11 mouse cellular contexts compared by ENCODE assay signal in genomic region chr14:25534396-25534769, GRCm38 (mm10).
DNase-seq lines count a peak whose midpoint lies in the region; ATAC-seq and TF ChIP-seq lines count a peak whose summit lies in the region.
"Had no signal": no experiment of that assay in that cellular context is flagged by ENCODE, and none has a peak within 500 bp of the region (broad histone marks: within the 10 kb centered on the region; RNA-seq: fewer than 3 reads in every experiment).

No protein-coding gene starts in this region.

- DNase-seq in heart, postnatal 14 days, result no peak
- no peak for DNase-seq in midbrain, embryonic 10.5 days (ENCODE audit: low spot score)
- DNase-seq in midbrain, embryonic 11.5 days (ENCODE audit: low spot score, missing footprints), result no peak
- no peak for DNase-seq in liver, embryonic 11.5 days (ENCODE audit: low spot score)
- no peak for DNase-seq in stomach, postnatal 0 days (ENCODE audit: low spot score)
- no peak for DNase-seq in embryo, embryonic 9.5 days (ENCODE audit: extremely low spot score)
- DNase-seq: kidney, postnatal 14 days; left cerebral cortex, postnatal 4 days had no signal

- peak overlapping the region; percentile 37; the same call in 1 of the 2 replicates for H3K9ac ChIP-seq in heart, embryonic 13.5 days
- no peak overlapping the region for H3K9ac ChIP-seq in midbrain, embryonic 11.5 days (ENCODE audit: low read length)
- H3K9ac ChIP-seq in liver, embryonic 11.5 days (ENCODE audit: low read depth, low read length), result peak overlapping the region; percentile 53
- H3K9ac ChIP-seq in stomach, postnatal 0 days (ENCODE audit: low read length), result no peak overlapping the region
- H3K9ac ChIP-seq in forebrain, embryonic 15.5 days (replicated peaks), result no peak overlapping the region

- no peak for TF ChIP-seq CTCF in stomach, postnatal 0 days (IDR thresholded peaks at IDR 0.05; ENCODE audit: low read depth)

- H3K4me2 ChIP-seq in heart, embryonic 13.5 days, result no peak overlapping the region
- no peak overlapping the region for H3K4me2 ChIP-seq in midbrain, embryonic 11.5 days
- H3K4me2 ChIP-seq in liver, embryonic 11.5 days, result peak overlapping the region; percentile 47
- H3K4me2 ChIP-seq in stomach, postnatal 0 days (replicated peaks; ENCODE audit: low read depth), result no peak overlapping the region
- H3K4me2 ChIP-seq in forebrain, embryonic 15.5 days (replicated peaks), result no peak overlapping the region

- no peaks in the 10 kb centered on the region for H3K9me3 ChIP-seq in heart, embryonic 13.5 days
- H3K9me3 ChIP-seq in midbrain, embryonic 10.5 days (replicated peaks), result no peaks in the 10 kb centered on the region
- H3K9me3 ChIP-seq in midbrain, embryonic 11.5 days (ENCODE audit: control insufficient read depth, low read length), result no peaks in the 10 kb centered on the region
- H3K9me3 ChIP-seq in liver, embryonic 11.5 days (ENCODE audit: control insufficient read depth, low read length), result no peaks in the 10 kb centered on the region
- no peaks in the 10 kb centered on the region for H3K9me3 ChIP-seq in stomach, postnatal 0 days (ENCODE audit: control insufficient read depth, low read length)
- no peaks in the 10 kb centered on the region for H3K9me3 ChIP-seq in forebrain, embryonic 15.5 days

- intact Hi-C loops in heart, postnatal 14 days (cut with DNase I), result no loop called here

- no peak for TF ChIP-seq EP300 in stomach, postnatal 0 days (optimal IDR thresholded peaks at IDR 0.05)

- no peaks in the 10 kb centered on the region for H3K27me3 ChIP-seq in heart, embryonic 13.5 days (replicated peaks)
- H3K27me3 ChIP-seq in midbrain, embryonic 10.5 days (ENCODE audit: low read depth, poor library complexity, severe bottlenecking), result no peaks in the 10 kb centered on the region
- H3K27me3 ChIP-seq in midbrain, embryonic 11.5 days (ENCODE audit: control insufficient read depth, insufficient read depth, low read length), result no peaks in the 10 kb centered on the region
- no peaks in the 10 kb centered on the region for H3K27me3 ChIP-seq in liver, embryonic 11.5 days (replicated peaks; ENCODE audit: control insufficient read depth, insufficient read depth, low read length)
- no peaks in the 10 kb centered on the region for H3K27me3 ChIP-seq in stomach, postnatal 0 days (ENCODE audit: control insufficient read depth, insufficient read depth, low read length)
- H3K27me3 ChIP-seq in forebrain, embryonic 15.5 days, result no peaks in the 10 kb centered on the region
- H3K27me3 ChIP-seq: Patski had no signal

- peak overlapping the region; percentile 76 for H3K27ac ChIP-seq in heart, embryonic 13.5 days (replicated peaks)
- H3K27ac ChIP-seq in midbrain, embryonic 10.5 days (replicated peaks), result peak overlapping the region; percentile 66
- no peak overlapping the region for H3K27ac ChIP-seq in midbrain, embryonic 11.5 days (ENCODE audit: low read depth, low read length)
- peak overlapping the region; percentile 85 for H3K27ac ChIP-seq in liver, embryonic 11.5 days (ENCODE audit: low read depth, low read length)
- H3K27ac ChIP-seq in stomach, postnatal 0 days (replicated peaks), result peak overlapping the region; percentile 70
- no peak overlapping the region for H3K27ac ChIP-seq in forebrain, embryonic 15.5 days (replicated peaks)

- H3K4me3 ChIP-seq in heart, embryonic 13.5 days, result no peak overlapping the region
- H3K4me3 ChIP-seq in midbrain, embryonic 10.5 days, result no peak overlapping the region
- H3K4me3 ChIP-seq in midbrain, embryonic 11.5 days (ENCODE audit: low read depth, low read length), result no peak overlapping the region
- H3K4me3 ChIP-seq in liver, embryonic 11.5 days (ENCODE audit: low read depth, low read length), result no peak overlapping the region
- no peak overlapping the region for H3K4me3 ChIP-seq in stomach, postnatal 0 days (ENCODE audit: low read depth, low read length)
- H3K4me3 ChIP-seq in forebrain, embryonic 15.5 days, result no peak overlapping the region

- no peak for ATAC-seq in heart, embryonic 13.5 days (ENCODE audit: extremely low read depth, insufficient number of reproducible peaks, low FRiP score, low TSS enrichment)
- no peak for ATAC-seq in midbrain, embryonic 11.5 days (ENCODE audit: low FRiP score)
- ATAC-seq in liver, embryonic 11.5 days (replicated peaks; ENCODE audit: low FRiP score), result peak; percentile 67
- ATAC-seq in stomach, postnatal 0 days (ENCODE audit: low FRiP score, low TSS enrichment), result no peak
- ATAC-seq in forebrain, embryonic 15.5 days (replicated peaks), result no peak

- H3K4me1 ChIP-seq in heart, embryonic 13.5 days, result peaks cover 91% of the 10 kb centered on the region
- peaks cover 29% of the 10 kb centered on the region for H3K4me1 ChIP-seq in midbrain, embryonic 10.5 days
- no peaks in the 10 kb centered on the region for H3K4me1 ChIP-seq in midbrain, embryonic 11.5 days (ENCODE audit: control insufficient read depth, insufficient read depth, low read length)
- H3K4me1 ChIP-seq in liver, embryonic 11.5 days (replicated peaks; ENCODE audit: control insufficient read depth, insufficient read depth, low read length), result peaks cover 66% of the 10 kb centered on the region
- H3K4me1 ChIP-seq in stomach, postnatal 0 days (replicated peaks; ENCODE audit: control insufficient read depth, insufficient read depth), result peaks cover 14% of the 10 kb centered on the region
- no peaks in the 10 kb centered on the region for H3K4me1 ChIP-seq in forebrain, embryonic 15.5 days

- peaks cover 35% of the 10 kb centered on the region for H3K36me3 ChIP-seq in heart, embryonic 13.5 days
- peaks cover 86% of the 10 kb centered on the region for H3K36me3 ChIP-seq in midbrain, embryonic 10.5 days
- peaks cover 7% of the 10 kb centered on the region for H3K36me3 ChIP-seq in midbrain, embryonic 11.5 days (ENCODE audit: control insufficient read depth, insufficient read depth, low read length)
- H3K36me3 ChIP-seq in liver, embryonic 11.5 days (ENCODE audit: control insufficient read depth, insufficient read depth, low read length), result peaks cover 7% of the 10 kb centered on the region; the same call in 1 of the 2 replicates
- H3K36me3 ChIP-seq in stomach, postnatal 0 days (ENCODE audit: control insufficient read depth, insufficient read depth, low read length), result peaks cover 6% of the 10 kb centered on the region
- H3K36me3 ChIP-seq in forebrain, embryonic 15.5 days, result peaks cover 8% of the 10 kb centered on the region

Comparison
In these comparisons a context has a peak if more than half of its experiments do, and no peak if none do; other contexts are left out.
1. H3K27ac ChIP-seq: peak in heart, embryonic 13.5 days (single experiment), midbrain, embryonic 10.5 days (single experiment), liver, embryonic 11.5 days (single experiment) and stomach, postnatal 0 days (single experiment); none in midbrain, embryonic 11.5 days (single experiment) and forebrain, embryonic 15.5 days (single experiment).
2. H3K9ac ChIP-seq: peak in heart, embryonic 13.5 days (single experiment) and liver, embryonic 11.5 days (single experiment); none in midbrain, embryonic 11.5 days (single experiment), stomach, postnatal 0 days (single experiment) and forebrain, embryonic 15.5 days (single experiment).